In the genomic region with DNA sequence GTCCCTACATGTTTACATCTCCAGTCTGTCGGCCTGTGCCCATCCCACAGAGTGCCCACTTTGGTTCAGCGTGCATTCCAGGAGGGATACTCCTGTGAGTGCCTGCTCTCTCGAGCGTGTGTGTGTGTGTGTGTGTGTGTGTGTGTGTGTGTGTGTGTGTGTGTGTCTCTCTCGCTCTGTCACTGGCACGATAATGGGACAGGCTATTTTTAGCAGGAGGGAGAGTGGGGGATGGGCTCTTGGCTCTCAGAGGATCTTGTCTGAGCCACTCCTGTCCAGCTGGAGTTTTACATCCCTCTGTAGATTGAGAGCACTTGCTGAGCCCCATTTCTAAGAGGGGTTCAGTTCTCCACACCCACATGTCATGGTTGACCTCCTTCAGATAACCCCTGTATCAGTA, we compare ENCODE assay signal across 8 mouse cellular contexts. TPM values are rescaled to one million over a fixed set of nuclear protein-coding genes. Genes with fewer than 3 reads are reported as not detected.
A peak's percentile ranks its signal among the peaks of the same experiment; 100 is the strongest.
DNase-seq lines count a peak whose midpoint lies in the region; ATAC-seq lines count a peak whose summit lies in the region.

No protein-coding gene starts in this region.

- no peak overlapping the region for H3K4me2 ChIP-seq in hindbrain, embryonic 12.5 days (replicated peaks)
- H3K4me2 ChIP-seq in hindbrain, embryonic 14.5 days (replicated peaks), result no peak overlapping the region
- no peak overlapping the region for H3K4me2 ChIP-seq in stomach, embryonic 14.5 days (replicated peaks; ENCODE audit: low read depth, low read length)

- H3K9me3 ChIP-seq in hindbrain, embryonic 12.5 days (replicated peaks), result no peaks in the 10 kb centered on the region
- no peaks in the 10 kb centered on the region for H3K9me3 ChIP-seq in hindbrain, embryonic 14.5 days (ENCODE audit: control insufficient read depth, low read length)
- no peaks in the 10 kb centered on the region for H3K9me3 ChIP-seq in stomach, embryonic 14.5 days (ENCODE audit: control insufficient read depth, low read depth, low read length)

- H3K27me3 ChIP-seq in hindbrain, embryonic 12.5 days, result no peaks in the 10 kb centered on the region
- H3K27me3 ChIP-seq in hindbrain, embryonic 14.5 days (ENCODE audit: control insufficient read depth, insufficient read depth, low read length), result no peaks in the 10 kb centered on the region
- H3K27me3 ChIP-seq in stomach, embryonic 14.5 days (ENCODE audit: control insufficient read depth, insufficient read depth, low read length), result no peaks in the 10 kb centered on the region

- H3K4me3 ChIP-seq in hindbrain, embryonic 12.5 days, result no peak overlapping the region
- no peak overlapping the region for H3K4me3 ChIP-seq in hindbrain, embryonic 14.5 days (replicated peaks; ENCODE audit: low read length)
- no peak overlapping the region for H3K4me3 ChIP-seq in stomach, embryonic 14.5 days (ENCODE audit: low read depth, low read length)

- ATAC-seq in hindbrain, embryonic 12.5 days (ENCODE audit: low FRiP score), result no peak
- ATAC-seq in hindbrain, embryonic 14.5 days (ENCODE audit: low FRiP score), result no peak
- no peak for ATAC-seq in stomach, embryonic 14.5 days (ENCODE audit: insufficient number of reproducible peaks, insufficient read depth, low FRiP score, low read depth)

- peaks cover 28% of the 10 kb centered on the region for H3K4me1 ChIP-seq in hindbrain, embryonic 12.5 days
- H3K4me1 ChIP-seq in hindbrain, embryonic 14.5 days (replicated peaks; ENCODE audit: control insufficient read depth, insufficient read depth, low read length), result peaks cover 19% of the 10 kb centered on the region
- peaks cover 14% of the 10 kb centered on the region for H3K4me1 ChIP-seq in stomach, embryonic 14.5 days (ENCODE audit: control insufficient read depth, insufficient read depth, low read length)

- WGBS in hindbrain, embryonic 12.5 days, result 40% methylated on average over 5 of the region's 6 CpGs
- WGBS in hindbrain, embryonic 14.5 days, result 25% methylated on average over 6 of the region's 6 CpGs
- 17% methylated on average over 6 of the region's 6 CpGs for WGBS in stomach, embryonic 14.5 days

- peak overlapping the region; percentile 4 for H3K27ac ChIP-seq in hindbrain, embryonic 12.5 days
- H3K27ac ChIP-seq in hindbrain, embryonic 14.5 days, result no peak overlapping the region
- H3K27ac ChIP-seq in stomach, embryonic 14.5 days (ENCODE audit: low read length), result peak overlapping the region; percentile 33; the same call in 1 of the 2 replicates

- H3K9ac ChIP-seq in hindbrain, embryonic 12.5 days, result peak overlapping the region; percentile 18; the same call in 1 of the 2 replicates
- H3K9ac ChIP-seq in hindbrain, embryonic 14.5 days, result no peak overlapping the region
- no peak overlapping the region for H3K9ac ChIP-seq in stomach, embryonic 14.5 days (replicated peaks; ENCODE audit: low read depth, low read length)

- peaks cover 96% of the 10 kb centered on the region for H3K36me3 ChIP-seq in hindbrain, embryonic 12.5 days
- H3K36me3 ChIP-seq in hindbrain, embryonic 14.5 days (replicated peaks; ENCODE audit: control insufficient read depth, insufficient read depth), result peaks cover 78% of the 10 kb centered on the region
- peaks cover 81% of the 10 kb centered on the region for H3K36me3 ChIP-seq in stomach, embryonic 14.5 days (ENCODE audit: control insufficient read depth, insufficient read depth, low read length)

- no peak for DNase-seq in hindbrain, embryonic 14.5 days (ENCODE audit: low spot score)
- peak; percentile 86 for DNase-seq in brain, adult 2 months (ENCODE audit: low read depth, low spot score)
- DNase-seq in gastrocnemius, postnatal 10 days, result peak; percentile 62
- DNase-seq in kidney, adult 8-10 months, result peak; percentile 40 to 48
- DNase-seq in c-Kit-positive CD71-positive TER-119-positive erythroid progenitor cells, embryonic 14.5 days (ENCODE audit: low spot score), result no peak
- DNase-seq in adrenal gland, postnatal 25 days, result no peak

RNA-seq across cellular contexts. Expression of gene Mllt6, which starts 6.6 kb away (rescaled TPM):
- polyA plus RNA-seq in hindbrain, embryonic 12.5 days (2016; fragmentation: Nextera tagmentation; extraction: Ambion mirVana), result 2.9 and 3.5 TPM in 2 replicates
- polyA plus RNA-seq in hindbrain, embryonic 14.5 days (2014; fragmentation: Nextera tagmentation; extraction: Ambion mirVana), result 5.0 TPM in 2 replicates
- total RNA-seq in gastrocnemius, postnatal 10 days (2021), result 10 to 100 TPM; 32.2 to 32.4 TPM
- polyA plus RNA-seq in stomach, embryonic 14.5 days (2014; fragmentation: Nextera tagmentation; extraction: Ambion mirVana), result 4.3 and 4.5 TPM in 2 replicates
- total RNA-seq in adrenal gland, postnatal 25 days (2021), result 49.4 and 53.6 TPM in 2 replicates

RNA-seq across cellular contexts. Expression of gene Cisd3, which starts 15.8 kb away (rescaled TPM):
- polyA plus RNA-seq in hindbrain, embryonic 12.5 days (2016; fragmentation: Nextera tagmentation; extraction: Ambion mirVana), result 14.7 and 17.1 TPM in 2 replicates
- polyA plus RNA-seq in hindbrain, embryonic 14.5 days (2014; fragmentation: Nextera tagmentation; extraction: Ambion mirVana), result 27.7 and 34.7 TPM in 2 replicates
- total RNA-seq in gastrocnemius, postnatal 10 days (2021), result 10 to 100 TPM; 84.5 to 99.4 TPM
- polyA plus RNA-seq in stomach, embryonic 14.5 days (2014; fragmentation: Nextera tagmentation; extraction: Ambion mirVana), result 20.8 and 21.9 TPM in 2 replicates
- 164 and 166 TPM in 2 replicates for total RNA-seq in adrenal gland, postnatal 25 days (2021)

RNA-seq across cellular contexts. Expression of gene Pcgf2, which starts 30.5 kb away (rescaled TPM):
- polyA plus RNA-seq in hindbrain, embryonic 12.5 days (2016; fragmentation: Nextera tagmentation; extraction: Ambion mirVana), result 23.3 and 24.7 TPM in 2 replicates
- 22.0 and 23.4 TPM in 2 replicates for polyA plus RNA-seq in hindbrain, embryonic 14.5 days (2014; fragmentation: Nextera tagmentation; extraction: Ambion mirVana)
- 10 to 100 TPM; 11.9 to 18.6 TPM for total RNA-seq in gastrocnemius, postnatal 10 days (2021)
- 18.2 and 20.6 TPM in 2 replicates for polyA plus RNA-seq in stomach, embryonic 14.5 days (2014; fragmentation: Nextera tagmentation; extraction: Ambion mirVana)
- total RNA-seq in adrenal gland, postnatal 25 days (2021), result 27.0 and 36.1 TPM in 2 replicates

RNA-seq across cellular contexts. Expression of gene Psmb3, which starts 33.4 kb away (rescaled TPM):
- 375 and 438 TPM in 2 replicates for polyA plus RNA-seq in hindbrain, embryonic 12.5 days (2016; fragmentation: Nextera tagmentation; extraction: Ambion mirVana)
- 436 and 489 TPM in 2 replicates for polyA plus RNA-seq in hindbrain, embryonic 14.5 days (2014; fragmentation: Nextera tagmentation; extraction: Ambion mirVana)
- 100 to 1,000 TPM; 174 to 190 TPM for total RNA-seq in gastrocnemius, postnatal 10 days (2021)
- 429 and 454 TPM in 2 replicates for polyA plus RNA-seq in stomach, embryonic 14.5 days (2014; fragmentation: Nextera tagmentation; extraction: Ambion mirVana)
- total RNA-seq in adrenal gland, postnatal 25 days (2021), result 216 and 226 TPM in 2 replicates

RNA-seq across cellular contexts. Expression of gene Epop, which starts 40.3 kb away (rescaled TPM):
- 11.2 and 11.7 TPM in 2 replicates for polyA plus RNA-seq in hindbrain, embryonic 12.5 days (2016; fragmentation: Nextera tagmentation; extraction: Ambion mirVana)
- 1.8 and 2.6 TPM in 2 replicates for polyA plus RNA-seq in hindbrain, embryonic 14.5 days (2014; fragmentation: Nextera tagmentation; extraction: Ambion mirVana)
- under 1 TPM; 0.59 to 0.68 TPM for total RNA-seq in gastrocnemius, postnatal 10 days (2021)
- polyA plus RNA-seq in stomach, embryonic 14.5 days (2014; fragmentation: Nextera tagmentation; extraction: Ambion mirVana), result 2.7 and 3.6 TPM in 2 replicates
- 6.2 and 7.8 TPM in 2 replicates for total RNA-seq in adrenal gland, postnatal 25 days (2021)

Comparison
In these comparisons a context has a peak if more than half of its experiments do, and no peak if none do; other contexts are left out.
1. DNase-seq: peak in brain, adult 2 months (single experiment), gastrocnemius, postnatal 10 days (single experiment) and kidney, adult 8-10 months (2 of 2); none in hindbrain, embryonic 14.5 days (single experiment), c-Kit-positive CD71-positive TER-119-positive erythroid progenitor cells, embryonic 14.5 days (single experiment) and adrenal gland, postnatal 25 days (single experiment).